Mouse (Mus musculus) gastrocnemius, postnatal 25 days (tissue): ENCODE results near the gene Sephs1. TPM values are rescaled to one million over a fixed set of nuclear protein-coding genes. Genes with fewer than 3 reads are reported as not detected.

Experiments used
- DNase-seq: peaks from one replicate; pipeline ENCODE4 v3.0.0; 2022
- long read RNA-seq, 2 experiments: library from polyadenylated mRNA; stranded (forward); transcript quantifications; one replicate each; pipeline ENCODE4 v2.0.0; 2021
- total RNA-seq, 2 experiments: library from RNA; stranded (reverse); gene quantifications; 1 replicate in 1 of 2; 2 replicates in 1 of 2; pipeline ENCODE4 v1.2.3; 2021

Sephs1 gene
- total RNA-seq, result 10 to 100 TPM; 17.0 to 17.4 TPM
- long read RNA-seq, experiment 1, full-length matches to known transcripts, result 7 of 14 reads
- long read RNA-seq, experiment 1, partial matches to known transcripts, result 4 of 14 reads
- long read RNA-seq, experiment 1, other reads (novel, unspliced or antisense), result 3 of 14 reads
- long read RNA-seq, experiment 2, full-length matches to known transcripts, result 22 of 36 reads
- long read RNA-seq, experiment 2, partial matches to known transcripts, result 8 of 36 reads
- long read RNA-seq, experiment 2, other reads (novel, unspliced or antisense), result 6 of 36 reads

DNA sequence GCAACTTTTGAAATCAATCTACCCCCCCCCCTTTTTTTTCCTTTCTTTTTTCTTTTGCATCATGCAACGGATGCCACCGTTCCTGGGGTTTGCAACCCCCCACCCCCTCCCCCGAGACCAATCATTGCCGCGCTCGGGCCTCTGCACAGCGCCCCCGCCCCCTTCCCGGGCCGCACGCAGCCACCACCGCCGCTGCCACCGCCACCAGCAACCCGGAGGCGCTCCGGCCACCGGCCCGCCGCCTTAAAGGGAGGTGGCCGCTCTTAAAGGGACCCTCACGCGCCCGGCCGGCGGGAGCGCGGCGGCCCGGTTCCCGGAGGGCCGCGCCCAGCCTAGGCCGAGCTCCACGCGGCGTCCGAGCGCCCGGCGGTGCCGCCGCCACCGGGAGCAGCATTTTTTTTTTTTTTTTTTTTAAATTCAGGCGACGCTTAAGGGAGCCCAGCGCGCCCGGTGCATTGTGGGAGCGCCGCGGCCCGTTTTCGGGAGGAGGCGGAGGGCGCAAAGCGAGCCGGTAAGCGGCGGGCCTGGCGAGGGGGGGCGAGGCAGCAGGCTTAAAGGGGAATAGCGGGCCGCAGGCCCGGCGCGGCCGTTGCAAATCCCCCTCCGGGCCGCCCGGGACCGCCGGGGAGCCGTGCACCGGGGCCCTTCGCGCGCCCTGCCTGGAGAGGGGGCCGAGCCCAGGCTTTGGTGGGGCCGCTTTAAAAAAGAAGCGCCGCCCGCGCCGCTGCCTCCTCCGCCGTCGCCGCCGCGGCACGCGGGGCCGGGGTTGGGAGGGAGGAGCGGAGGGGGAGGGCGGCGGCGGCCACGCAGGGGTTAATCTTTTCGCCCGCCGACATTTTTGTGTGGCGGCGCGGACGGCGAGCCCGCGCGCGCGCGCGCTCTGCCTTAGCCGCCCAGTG, at the start of gene Sephs1:
Sephs1 (plus strand) TSS at position 215 of the 899 bp plus-strand sequence.
- DNase-seq, result peak; percentile 86

DNA sequence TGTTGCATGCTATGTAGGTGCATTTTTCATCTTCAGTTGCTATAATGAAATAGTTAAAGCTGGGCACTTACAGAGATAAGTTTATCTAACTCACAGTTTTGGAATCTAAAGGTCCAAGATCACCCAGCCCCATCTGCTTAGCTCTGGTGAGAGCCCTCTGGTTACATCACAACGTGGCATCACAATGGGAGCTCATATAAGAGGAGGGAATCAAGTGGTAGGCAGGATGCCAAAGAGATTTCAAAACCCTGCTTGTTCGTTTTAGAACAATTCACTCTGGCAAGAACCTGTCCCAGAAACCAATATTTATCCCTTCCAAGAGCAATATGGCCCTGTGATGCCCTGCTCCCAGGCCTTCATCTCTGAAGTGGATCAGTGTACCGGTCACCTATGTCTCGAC, 49.2 kb upstream of the Sephs1 start:
- no peak for DNase-seq

DNA sequence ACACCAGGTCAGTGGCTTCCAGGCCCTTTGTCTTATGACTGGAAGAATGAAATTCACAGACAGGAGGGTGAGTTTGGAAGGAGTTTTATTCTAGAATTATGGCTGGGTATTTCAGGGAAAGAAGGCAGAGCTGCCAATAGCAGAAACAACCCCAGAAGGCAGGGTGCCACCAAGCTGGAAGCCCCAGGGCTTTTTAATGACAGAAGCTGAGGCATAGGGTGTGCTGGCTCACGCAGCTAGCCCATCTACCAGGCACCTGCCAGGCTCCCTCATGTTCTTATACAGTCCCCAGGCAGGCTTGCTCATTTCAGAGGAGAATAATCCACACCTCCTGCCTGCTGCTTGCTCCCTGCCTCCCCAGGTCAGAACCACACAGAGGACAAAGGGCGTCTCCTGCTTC, 31.9 kb upstream of the Sephs1 start:
- DNase-seq, result no peak

DNA sequence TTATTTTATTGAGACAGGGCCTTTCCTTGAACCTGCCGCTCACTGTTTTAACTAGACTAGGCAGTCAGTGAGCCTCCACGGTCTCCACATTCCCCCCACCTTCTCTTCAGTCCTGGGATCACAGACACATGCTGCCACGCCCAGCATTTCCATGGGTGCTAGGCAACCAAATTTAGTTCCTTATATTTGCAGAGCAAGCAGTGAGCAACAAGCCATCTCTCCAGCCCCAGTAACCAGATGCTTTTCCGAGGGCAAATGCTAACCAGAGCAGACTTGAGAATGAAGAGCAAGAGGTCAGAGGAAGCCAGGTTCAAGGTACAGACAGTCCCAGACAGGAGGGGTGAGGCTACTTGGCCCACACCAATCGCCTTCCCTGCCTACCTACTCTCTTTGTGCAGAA, 24.2 kb upstream of the Sephs1 start:
- DNase-seq, result no peak

DNA sequence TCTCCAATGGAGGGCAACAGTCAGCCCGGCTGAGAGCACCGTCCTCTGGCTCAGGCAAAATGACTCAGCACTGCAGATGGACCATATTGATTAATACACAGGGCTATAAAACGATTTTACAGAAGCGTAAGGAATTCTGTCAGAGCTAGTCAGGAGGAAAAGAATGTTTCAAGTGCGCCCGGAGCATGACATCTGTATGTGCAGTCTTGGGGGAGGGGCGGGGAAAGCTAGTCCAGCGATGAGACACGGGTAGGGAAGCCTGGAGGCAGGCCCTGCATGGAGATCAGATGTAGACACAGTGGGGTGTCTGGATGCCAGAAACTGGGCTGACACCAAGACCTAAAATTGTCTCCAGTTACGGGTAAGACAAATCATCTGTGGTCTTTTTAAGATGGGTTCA, 23.2 kb upstream of the Sephs1 start:
- DNase-seq, result no peak

DNA sequence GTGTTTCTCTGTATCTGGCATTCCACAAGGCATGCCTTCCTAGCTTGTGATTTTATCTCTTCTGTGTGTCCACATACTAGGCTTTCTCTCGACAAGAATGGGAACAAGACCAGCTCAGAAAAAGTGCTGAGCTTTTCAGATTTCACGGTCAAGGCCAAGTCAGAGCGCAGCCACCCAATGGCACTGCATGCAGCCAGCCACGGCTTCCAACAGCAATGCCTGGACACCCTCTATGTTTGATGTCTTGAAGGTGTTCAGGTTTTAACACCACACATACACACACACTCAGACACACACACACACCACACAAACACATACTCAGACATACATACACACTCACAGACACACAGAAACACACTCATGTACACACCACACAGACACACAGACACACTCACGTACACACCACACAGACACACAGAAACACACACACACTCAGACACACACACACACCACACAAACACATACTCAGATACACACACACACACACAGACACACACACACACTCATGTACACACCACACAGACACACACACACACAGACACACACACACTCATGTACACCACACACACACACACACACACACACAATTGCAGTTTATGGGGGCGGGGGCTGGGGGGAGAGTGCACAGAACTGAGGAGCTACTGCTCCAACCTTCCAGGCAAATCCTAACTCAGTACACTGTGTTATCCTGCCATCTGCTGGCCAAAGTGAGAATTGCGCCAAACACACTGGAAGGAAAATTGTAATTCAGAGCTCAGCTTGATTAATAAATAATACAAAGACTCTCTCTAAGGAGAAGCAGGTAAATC, 17.2 kb upstream of the Sephs1 start:
- no peak for DNase-seq

DNA sequence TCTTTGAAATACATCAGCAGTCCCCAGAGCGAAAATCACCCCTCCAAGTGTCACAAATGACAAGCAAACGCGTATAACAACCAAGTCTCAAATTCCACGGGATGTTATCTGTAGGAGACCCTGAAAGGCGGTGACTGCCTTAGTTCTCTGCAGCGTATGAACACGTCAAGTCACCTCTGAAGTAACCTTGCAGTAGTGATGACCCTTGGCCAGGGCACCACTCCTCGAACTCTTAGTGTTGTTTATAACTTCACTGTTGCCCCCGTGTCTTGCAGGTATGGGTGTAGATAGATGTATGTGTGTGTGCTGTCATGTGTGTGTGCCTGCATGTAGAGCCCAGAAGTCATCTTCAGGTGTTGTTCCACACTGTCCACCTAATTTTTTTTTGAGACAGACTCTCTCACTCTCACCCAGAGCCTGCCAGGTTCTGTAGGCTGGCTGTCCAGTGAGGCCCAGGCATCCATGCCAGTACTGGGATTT, 16.5 kb upstream of the Sephs1 start:
- DNase-seq, result no peak

DNA sequence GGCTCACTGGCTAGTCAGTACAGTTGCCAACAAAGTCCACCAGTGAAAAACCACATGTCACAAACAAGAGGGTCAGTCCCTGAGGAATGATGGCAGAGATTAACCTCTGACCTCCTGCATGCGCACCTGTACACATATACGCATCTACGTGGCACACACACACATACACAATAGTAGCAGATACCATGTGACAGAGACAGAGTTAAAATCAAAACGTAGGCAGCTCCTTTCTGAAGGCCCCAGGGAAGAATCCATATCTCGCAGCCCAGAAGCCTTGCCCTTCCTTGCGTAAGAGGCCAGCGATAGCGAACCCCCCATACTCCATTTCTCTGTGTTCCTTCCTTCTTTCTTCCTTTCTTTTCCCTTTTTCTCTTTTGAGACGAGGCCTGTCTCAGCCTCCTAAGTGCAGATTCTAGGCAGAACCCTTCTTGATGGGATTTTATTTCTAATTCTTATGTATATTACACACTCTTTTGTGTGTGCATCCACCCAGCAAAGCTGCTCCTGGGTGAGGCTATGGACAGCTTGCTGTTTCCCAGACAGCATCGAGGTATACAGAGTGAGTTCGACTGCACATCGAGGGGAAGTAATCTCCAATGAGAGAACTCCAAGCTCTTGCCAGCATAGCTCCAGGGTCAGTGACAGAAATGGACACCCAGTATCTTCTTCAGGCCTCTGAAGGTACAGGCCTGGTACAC, 13.2 kb upstream of the Sephs1 start:
- DNase-seq, result no peak

DNA sequence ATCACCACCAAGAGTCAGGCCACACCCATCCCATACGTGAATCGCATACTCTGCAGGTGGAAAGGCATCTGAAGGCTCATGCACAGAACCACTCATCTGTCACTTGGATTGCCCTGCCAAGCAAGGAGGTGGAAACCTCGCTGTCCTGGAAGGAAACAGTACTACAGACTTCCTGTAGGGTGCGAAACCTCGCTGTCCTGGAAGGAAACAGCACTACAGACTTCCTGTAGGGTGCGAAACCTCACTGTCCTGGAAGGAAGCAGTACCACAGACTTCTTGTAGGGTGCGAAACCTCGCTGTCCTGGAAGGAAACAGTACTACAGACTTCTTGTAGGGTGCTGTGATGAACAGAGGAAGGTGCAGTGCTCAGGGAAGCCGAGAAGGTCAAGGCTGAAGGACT, 8.6 kb upstream of the Sephs1 start:
- DNase-seq, result no peak

DNA sequence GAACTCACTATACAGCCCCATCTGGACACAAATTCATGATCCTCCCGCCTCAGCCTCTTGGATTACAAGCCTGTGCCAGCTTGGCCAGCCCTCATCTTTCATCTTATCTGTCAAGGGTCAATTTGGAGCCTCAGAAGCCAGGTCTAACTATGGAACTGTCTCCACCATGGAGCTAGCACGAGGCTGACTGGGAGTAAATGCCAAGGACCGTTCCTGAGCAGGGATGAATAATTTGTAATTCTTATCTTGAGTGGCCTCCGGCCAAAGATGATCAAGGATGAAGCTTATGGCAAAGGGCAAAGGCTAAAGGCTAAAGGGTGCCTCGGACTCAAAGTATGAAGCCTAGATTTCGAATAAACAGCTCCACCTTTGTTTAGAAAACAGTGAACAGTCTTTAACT, 8.0 kb upstream of the Sephs1 start:
- DNase-seq, result no peak

DNA sequence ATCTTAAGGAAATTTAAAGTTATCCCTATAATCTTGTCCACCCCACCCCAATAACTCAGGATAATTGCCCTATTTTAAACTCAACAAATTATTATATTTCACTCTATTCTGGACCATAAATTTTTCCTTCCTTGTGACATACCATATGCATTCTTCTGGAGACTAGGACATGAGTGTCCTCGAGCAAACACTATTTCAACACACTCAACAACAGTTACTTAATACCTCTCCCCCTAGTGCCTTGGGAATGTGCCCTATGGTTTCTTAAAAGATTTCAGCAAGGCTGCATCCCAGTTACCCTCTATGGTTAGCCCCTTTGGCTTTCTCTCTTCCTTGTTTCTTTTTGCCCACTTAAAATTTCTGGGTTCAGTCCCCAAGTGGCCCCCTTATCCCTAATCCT, 6.3 kb upstream of the Sephs1 start:
- no peak for DNase-seq

DNA sequence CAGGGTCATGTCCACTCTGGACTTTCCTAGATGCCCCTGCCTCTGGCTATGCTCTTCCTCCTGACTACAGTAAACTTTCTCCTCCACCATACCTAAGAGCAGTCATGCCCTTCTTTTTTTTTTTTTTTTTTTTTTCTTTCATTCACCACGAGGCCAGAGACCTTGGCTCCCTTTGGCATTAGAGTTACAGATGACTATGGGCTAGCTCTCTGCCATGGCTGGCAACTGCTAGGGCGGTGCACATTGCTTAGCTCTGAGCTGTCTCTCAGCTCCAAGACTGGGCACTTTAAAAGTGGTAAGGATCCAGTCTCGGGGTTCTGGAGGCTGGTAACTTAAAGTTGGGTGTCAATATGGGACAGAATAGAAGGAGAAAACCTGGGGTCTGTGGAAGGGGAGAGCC, 5.2 kb upstream of the Sephs1 start:
- DNase-seq, result no peak

DNA sequence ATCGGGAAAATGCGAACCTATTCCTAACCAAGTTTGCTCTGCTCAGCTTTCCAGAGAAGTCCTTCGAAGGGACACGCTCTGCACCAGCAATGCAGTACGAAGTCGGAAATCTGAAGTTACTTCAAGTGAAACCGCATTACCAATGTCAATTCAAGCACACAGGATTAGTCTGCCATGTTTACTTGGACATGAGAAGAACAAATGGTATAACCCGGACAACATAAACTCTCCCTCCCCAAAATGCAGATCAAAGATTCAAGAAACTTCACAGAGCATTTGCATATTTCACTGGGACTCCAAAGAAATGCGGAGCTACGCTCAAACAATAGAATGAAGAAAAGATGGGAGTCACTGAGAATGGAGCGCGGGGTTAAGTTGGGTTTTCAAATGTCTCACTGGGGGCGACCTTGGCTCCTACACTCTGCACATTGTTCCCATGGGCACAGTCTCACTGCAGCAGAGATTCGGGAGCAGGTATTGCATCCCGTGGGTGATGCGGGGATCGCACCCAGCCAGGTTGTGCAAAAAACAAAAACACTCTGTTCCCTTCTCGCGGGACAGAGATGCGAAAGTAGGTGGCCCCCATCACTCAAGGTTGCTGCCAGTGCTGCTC, 521 bp upstream of the Sephs1 start:
- DNase-seq, result no peak

DNA sequence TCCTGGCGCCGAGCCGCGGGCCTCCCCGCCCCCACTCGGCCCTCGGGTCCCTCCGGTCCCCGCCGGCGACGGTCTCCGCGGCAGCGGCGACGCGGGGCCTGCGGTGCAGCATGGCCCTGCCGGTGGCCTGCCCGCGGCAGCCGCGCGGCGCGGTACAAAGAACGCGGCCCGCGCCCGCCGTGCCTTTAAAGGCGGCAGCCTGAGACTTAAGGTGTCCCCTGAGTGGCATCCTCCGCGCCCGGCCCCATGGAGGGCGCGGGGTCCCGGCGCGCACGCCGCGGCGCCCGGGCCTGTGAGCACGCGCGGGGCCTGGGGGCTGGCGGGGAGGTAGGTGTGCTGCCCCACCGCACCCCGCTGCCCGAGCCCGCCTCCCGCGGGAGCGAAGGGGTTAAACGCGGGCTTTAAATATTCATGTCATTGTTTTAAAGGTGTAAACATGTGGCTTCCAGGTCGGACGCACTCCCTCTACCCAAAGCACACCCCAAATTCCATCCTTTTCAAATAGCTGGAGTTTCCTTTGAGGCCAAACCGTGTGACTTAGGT, 956 bp downstream of the Sephs1 start:
- peak; percentile 55 for DNase-seq

DNA sequence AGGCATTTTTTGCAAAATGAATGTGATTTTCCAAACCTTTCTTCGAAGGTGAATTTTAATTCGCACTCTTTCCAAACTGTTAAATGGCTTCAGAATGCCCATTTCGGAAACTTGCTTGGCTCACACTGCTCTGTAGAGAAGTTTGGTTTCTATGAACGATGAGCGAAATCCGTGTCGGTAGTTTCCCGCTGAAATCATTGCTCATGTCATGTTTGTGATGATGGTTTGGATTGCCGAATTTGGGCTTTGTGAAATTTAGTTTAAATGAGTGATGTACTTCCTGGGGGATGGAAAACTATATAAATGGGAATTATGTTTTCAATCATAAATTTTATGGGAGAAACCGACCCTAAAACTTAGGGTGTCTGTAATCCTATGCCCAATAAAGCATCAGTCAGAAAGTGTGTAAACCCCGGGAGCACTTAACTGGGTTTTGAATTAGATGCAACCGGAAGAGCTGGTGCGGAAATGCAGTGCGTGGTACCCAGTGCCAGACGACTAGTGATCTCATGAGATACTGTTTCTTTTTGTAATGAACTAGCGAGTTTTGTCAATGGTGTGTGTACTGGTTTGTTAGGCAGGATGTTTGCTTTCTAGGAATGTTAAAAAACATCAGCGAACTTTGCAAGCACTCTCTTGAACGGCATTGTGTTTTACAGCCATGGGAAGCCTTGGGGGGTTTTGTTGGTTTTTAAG, 1.8 kb downstream of the Sephs1 start:
- no peak for DNase-seq

DNA sequence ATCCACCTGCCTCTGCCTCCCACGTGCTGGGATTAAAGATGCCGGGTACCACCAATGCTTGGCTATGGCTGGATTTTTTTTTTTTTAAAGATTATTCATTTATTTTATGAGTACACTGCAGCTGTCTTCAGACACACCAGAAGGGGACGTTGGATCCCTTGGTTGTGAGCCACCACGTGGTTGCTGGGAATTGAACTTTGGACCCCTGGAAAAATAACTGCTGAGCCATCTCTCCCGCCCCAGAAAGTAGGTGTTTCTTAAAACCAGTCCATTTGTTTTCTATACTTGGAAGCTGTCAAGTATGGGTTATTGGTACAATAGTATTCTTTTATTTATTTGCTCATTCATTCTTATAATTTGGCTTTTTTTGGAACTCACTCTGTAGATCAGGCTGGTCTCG, 5.5 kb downstream of the Sephs1 start:
- no peak for DNase-seq

DNA sequence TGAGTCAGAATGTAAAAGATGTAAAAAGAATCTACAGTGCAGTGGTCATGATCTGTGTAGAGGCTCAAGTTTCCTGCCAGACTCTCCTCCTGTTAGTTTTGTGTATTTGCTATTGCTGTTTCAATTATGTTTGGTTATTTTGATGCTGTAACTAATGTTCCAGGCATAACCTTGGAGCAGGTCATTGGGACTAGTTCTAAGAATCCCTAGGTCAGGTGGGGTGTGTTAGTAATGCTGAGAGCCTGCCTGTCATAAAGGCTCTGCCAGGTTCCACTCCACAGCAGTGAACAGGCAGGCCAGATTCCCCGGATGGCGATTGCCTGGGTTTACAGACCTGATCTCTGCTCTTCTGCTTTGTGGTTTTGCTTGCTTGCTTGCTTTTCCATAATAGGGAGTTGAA, 14.2 kb downstream of the Sephs1 start:
- no peak for DNase-seq

DNA sequence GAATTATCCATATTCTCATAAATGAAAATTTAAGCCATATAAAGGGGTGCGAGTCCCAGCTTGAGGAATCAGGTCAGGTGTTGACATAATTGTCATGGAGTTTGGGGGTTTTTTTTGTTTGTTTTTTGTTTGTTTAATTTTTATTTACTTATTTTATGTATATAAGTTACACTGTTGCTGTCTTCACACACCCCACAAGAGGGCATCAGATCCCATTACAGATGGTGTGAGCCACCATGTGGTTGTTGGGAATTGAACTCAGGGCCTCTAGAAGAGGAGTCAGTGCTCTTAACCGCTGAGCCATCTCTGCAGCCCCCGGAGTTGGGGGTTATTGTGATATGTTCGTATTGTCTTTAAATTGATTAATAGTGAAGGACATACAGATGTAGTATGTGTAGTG, 15.6 kb downstream of the Sephs1 start:
- no peak for DNase-seq

DNA sequence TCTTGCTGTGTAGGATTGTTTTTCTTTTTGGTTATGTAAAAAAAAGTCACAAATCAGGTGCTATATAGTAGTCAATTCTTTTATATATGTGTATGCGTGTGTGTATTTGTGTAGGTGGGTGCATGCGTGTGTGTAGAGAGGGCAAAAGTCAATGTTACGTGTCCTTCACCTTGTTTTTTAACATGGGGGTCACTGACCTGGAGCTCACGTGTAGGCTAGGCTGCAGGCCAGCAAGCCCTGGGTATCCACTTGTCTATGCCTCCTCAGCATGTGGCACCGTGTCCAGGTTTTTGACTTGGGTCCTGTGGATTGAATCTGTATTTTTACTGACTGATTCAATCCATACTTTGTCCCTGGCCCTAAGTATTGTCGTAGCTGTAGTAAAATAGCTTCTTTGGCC, 19.3 kb downstream of the Sephs1 start:
- no peak for DNase-seq

DNA sequence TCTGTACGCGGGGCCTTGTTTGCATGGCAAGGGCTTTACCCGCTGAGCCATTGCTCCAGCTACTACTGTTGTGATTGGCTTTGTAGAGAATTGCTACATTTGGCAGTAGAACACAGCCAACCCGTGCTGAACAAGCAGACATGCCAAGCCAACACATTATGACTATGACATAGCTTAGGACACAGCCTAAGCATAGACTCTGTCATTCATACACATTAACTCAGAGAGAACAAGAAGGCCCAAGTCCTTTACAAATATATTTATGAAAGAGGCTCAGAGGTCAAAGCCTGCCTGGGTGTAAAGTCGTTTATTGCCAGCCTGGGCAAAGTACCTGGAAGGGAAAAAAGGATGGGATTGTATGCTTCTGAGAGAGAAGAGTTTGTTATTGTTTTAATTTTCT, 21.0 kb downstream of the Sephs1 start:
- no peak for DNase-seq

DNA sequence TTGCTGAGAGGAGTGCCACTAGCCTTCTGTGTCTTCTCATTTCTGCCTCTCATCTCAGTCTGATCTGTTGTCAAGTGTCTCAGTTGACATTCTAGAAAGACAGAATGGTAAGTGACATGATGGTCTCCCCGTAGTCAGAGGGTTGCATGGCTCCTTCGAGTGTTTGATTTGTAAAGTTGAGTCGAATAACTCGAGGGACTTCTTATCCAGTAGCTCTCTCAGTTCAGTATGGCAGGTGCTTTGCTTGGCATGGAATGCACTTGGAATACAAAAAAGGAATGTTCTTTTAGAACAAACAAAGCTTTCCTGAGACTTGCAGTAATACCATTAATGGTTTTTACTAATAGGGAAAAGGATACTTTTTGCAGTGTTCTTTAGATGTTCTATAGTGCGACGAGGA, 25.8 kb downstream of the Sephs1 start:
- DNase-seq, result no peak
